Mouse (Mus musculus): ENCODE data around the gene Olfr937.

The Olfr937 gene

GRCm38 (mm10) chr9:39064851-39065250 is at the start of gene Olfr937:
TSS of gene Olfr937 (minus strand) at chr9:39064951.
- no peak for DNase-seq (ENCODE audit: low spot score)

DNA sequence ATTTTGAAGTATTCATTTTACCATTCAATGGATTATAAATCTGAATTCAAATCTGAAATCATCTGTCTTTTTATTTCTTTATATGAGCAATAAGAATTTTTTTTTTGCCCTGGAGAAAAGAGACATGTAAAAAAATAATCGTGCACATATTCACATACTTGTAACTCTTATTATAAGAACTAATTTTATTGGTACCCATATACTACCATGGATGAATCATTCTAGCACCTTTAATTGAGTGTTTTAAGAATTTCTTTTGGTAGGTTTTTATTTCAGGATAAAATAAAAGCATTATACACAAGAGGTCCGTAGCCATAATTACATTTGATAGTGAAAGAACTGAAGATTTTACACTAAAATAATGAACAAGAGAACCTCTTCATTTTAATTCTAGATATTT is 14.0 kb upstream of the Olfr937 start, which contains the start of gene Olfr938:
Gene Olfr938 (minus strand): TSS at position 101 of the 400 bp plus-strand sequence.
- no peak for DNase-seq (ENCODE audit: low spot score)

GRCm38 (mm10) chr9:39023277-39023676 is 41.5 kb downstream of the Olfr937 start, which contains the start of gene Olfr146:
TSS of gene Olfr146 (minus strand) at chr9:39023377.
- DNase-seq (ENCODE audit: low spot score): no peak
